Mouse (Mus musculus) colon, adult 2 months (tissue): Measurements from ENCODE around the gene Setd2. TPM values are rescaled to one million over a fixed set of nuclear protein-coding genes. Genes with fewer than 3 reads are reported as not detected.

Source experiments
- polyA plus RNA-seq: library from polyadenylated mRNA; depleted of rRNA; stranded (reverse); fragments of >200 nt; gene quantifications from 2 replicates; pipeline ENCODE4 v1.2.3, GENCODE M21; 2012; rRNA removed

The Setd2 gene
- 26.6 and 36.4 TPM in 2 replicates for polyA plus RNA-seq

GRCm38 (mm10) chr9:110532538-110533291 lies at the start of gene Setd2:
Gene Setd2 (plus strand): TSS chr9:110532597.

GRCm38 (mm10) chr9:110624361-110625166 lies 92.2 kb downstream of the Setd2 start, which contains the start of gene Nradd:
Gene Nradd (minus strand): TSS chr9:110624452.

GRCm38 (mm10) chr9:110653655-110654461 lies 121.5 kb downstream of the Setd2 start, which contains the start of gene Nbeal2:
Gene Nbeal2 (minus strand): TSS chr9:110654161.

GRCm38 (mm10) chr9:110656249-110657221 lies 124.1 kb downstream of the Setd2 start, which contains the start of gene Ccdc12:
Gene Ccdc12 (plus strand): TSS chr9:110656503.

Other genes starting within 250 kb of the Setd2 start
- gene Elp6, start 227.4 kb upstream of the Setd2 start, polyA plus RNA-seq: 8.2 and 10.6 TPM in 2 replicates
- gene Scap, start 199.3 kb upstream of the Setd2 start, polyA plus RNA-seq: 42.3 and 49.1 TPM in 2 replicates
- 26.8 and 40.1 TPM in 2 replicates for gene Ptpn23, start 124.4 kb upstream of the Setd2 start, polyA plus RNA-seq
- 0.09 TPM in 1 of 2 replicates, not detected in the other for gene Ngp, start 112.8 kb upstream of the Setd2 start, polyA plus RNA-seq
- gene Klhl18, start 55.9 kb upstream of the Setd2 start, polyA plus RNA-seq: 16.9 and 19.4 TPM in 2 replicates
- gene Kif9, start 55.6 kb upstream of the Setd2 start, polyA plus RNA-seq: 1.0 and 2.3 TPM in 2 replicates
- 9.3 and 9.7 TPM in 2 replicates for gene Nradd, start 91.9 kb downstream of the Setd2 start, polyA plus RNA-seq
- 88.0 and 95.5 TPM in 2 replicates for gene Nbeal2, start 121.6 kb downstream of the Setd2 start, polyA plus RNA-seq
- gene Ccdc12, start 123.9 kb downstream of the Setd2 start, polyA plus RNA-seq: 86.9 and 106 TPM in 2 replicates
- gene Myl3, start 209.3 kb downstream of the Setd2 start, polyA plus RNA-seq: not detected in 2 replicates
- 16.5 and 23.0 TPM in 2 replicates for gene Pth1r, start 214.5 kb downstream of the Setd2 start, polyA plus RNA-seq